Mouse (Mus musculus) spleen, embryonic (tissue): Measurements from ENCODE around the gene Wdr5.

Source experiments
- CTCF ChIA-PET: fragments of 350-600 bp; sonication (Branson Sonifier 250); formaldehyde crosslinking; loops from one replicate; lab custom pipeline; 2022; lab: Charles Lee

Wdr5 gene

GRCm38 (mm10) chr2:27514639-27515328 lies at the start of gene Wdr5:
Gene Wdr5 (plus strand): TSS chr2:27515157.
- CTCF ChIA-PET = no interaction called here

- CTCF ChIA-PET = no interaction called here
Observed at GRCm38 (mm10) chr2:27469292-27469990, 45.5 kb upstream of the Wdr5 start.

GRCm38 (mm10) chr2:27469991-27470355 lies 45.0 kb upstream of the Wdr5 start:
- CTCF ChIA-PET = interaction anchor here (0.5 kb wide), 1 partner anchor 1890 kb away, joined by 3 read pairs; no protein-coding TSS in a partner anchor

- CTCF ChIA-PET = interaction anchor here (0.5 kb wide), 1 partner anchor 1891 kb away, joined by 3 read pairs; no protein-coding TSS in a partner anchor
Observed at GRCm38 (mm10) chr2:27470535-27470934, 44.4 kb upstream of the Wdr5 start.

- CTCF ChIA-PET = interaction anchor here (1.2 kb wide), 1 partner anchor 12 kb away, joined by 3 read pairs; no protein-coding TSS in a partner anchor
Observed at GRCm38 (mm10) chr2:27471170-27471584, 43.8 kb upstream of the Wdr5 start.

- CTCF ChIA-PET = no interaction called here
Observed at GRCm38 (mm10) chr2:27473061-27473765, 41.7 kb upstream of the Wdr5 start.

- CTCF ChIA-PET = interaction anchor here (0.6 to 0.7 kb wide), 3 partner anchors 76 to 1148 kb away, joined by 3 to 9 read pairs (median 7); partner anchors contain the start of gene Gfi1b
Observed at GRCm38 (mm10) chr2:27473911-27474310, 41.0 kb upstream of the Wdr5 start.

GRCm38 (mm10) chr2:27474621-27475484 lies 40.1 kb upstream of the Wdr5 start:
- CTCF ChIA-PET = interaction anchor here (0.6 to 0.7 kb wide), 2 partner anchors 37 to 871 kb away, joined by 3 read pairs; no protein-coding TSS in a partner anchor

- CTCF ChIA-PET = no interaction called here
Observed at GRCm38 (mm10) chr2:27475495-27476302, 39.3 kb upstream of the Wdr5 start.

GRCm38 (mm10) chr2:27476303-27477192 lies 38.4 kb upstream of the Wdr5 start:
- CTCF ChIA-PET = interaction anchor here (0.6 kb wide), 1 partner anchor 36 kb away, joined by 8 read pairs; no protein-coding TSS in a partner anchor

- CTCF ChIA-PET = no interaction called here
Observed at GRCm38 (mm10) chr2:27479821-27480220, 35.1 kb upstream of the Wdr5 start.

GRCm38 (mm10) chr2:27480367-27480766 lies 34.6 kb upstream of the Wdr5 start:
- CTCF ChIA-PET = no interaction called here

GRCm38 (mm10) chr2:27482265-27482861 lies 32.6 kb upstream of the Wdr5 start:
- CTCF ChIA-PET = interaction anchor here (0.7 to 1.0 kb wide), 2 partner anchors 11 to 429 kb away, joined by 3 to 7 read pairs; no protein-coding TSS in a partner anchor

- CTCF ChIA-PET = no interaction called here
Observed at GRCm38 (mm10) chr2:27486725-27487124, 28.2 kb upstream of the Wdr5 start.

- CTCF ChIA-PET = no interaction called here
Observed at GRCm38 (mm10) chr2:27487336-27488049, 27.5 kb upstream of the Wdr5 start.

GRCm38 (mm10) chr2:27488362-27488761 lies 26.6 kb upstream of the Wdr5 start:
- CTCF ChIA-PET = no interaction called here

- CTCF ChIA-PET = no interaction called here
Observed at GRCm38 (mm10) chr2:27490939-27491338, 24.0 kb upstream of the Wdr5 start.

- CTCF ChIA-PET = interaction anchor here (0.7 kb wide), 1 partner anchor 145 kb away, joined by 4 read pairs; no protein-coding TSS in a partner anchor
Observed at GRCm38 (mm10) chr2:27493971-27494370, 21.0 kb upstream of the Wdr5 start.
